Mouse (Mus musculus) liver, adult 2 months (tissue): ENCODE measurements around the gene Hacd3. TPM values are rescaled to one million over a fixed set of nuclear protein-coding genes. Genes with fewer than 3 reads are reported as not detected.

ENCODE experiments used
- DNase-seq: peaks from one replicate; pipeline ENCODE4 v3.0.0-alpha.2; 2011; ENCODE audit warnings: low read depth, low spot score; ENCODE audit errors: extremely low read depth
- H3K27ac ChIP-seq: fragments of 200-500 bp; replicated peaks from 2 replicates; pipeline ENCODE4 v1.5.1; 2012; ENCODE audit warnings: low read depth, mild to moderate bottlenecking, control low read depth, inconsistent platforms, low read length; ENCODE audit not compliant: insufficient read depth
- H3K27me3 ChIP-seq: fragments of 200-500 bp; 2 replicates; pipeline ENCODE4 v1.6.1; 2012; ENCODE audit warnings: mild to moderate bottlenecking, moderate library complexity, low read length, inconsistent platforms; ENCODE audit not compliant: control insufficient read depth, insufficient read depth
- H3K36me3 ChIP-seq: fragments of 200-500 bp; 2 replicates; pipeline ENCODE4 v1.6.1; 2012; ENCODE audit warnings: low read length, inconsistent platforms; ENCODE audit not compliant: control insufficient read depth, insufficient read depth
- H3K4me1 ChIP-seq: fragments of 200-500 bp; 2 replicates; pipeline ENCODE4 v1.6.1; 2011; ENCODE audit warnings: low read length; ENCODE audit not compliant: control insufficient read depth, insufficient read depth
- H3K4me3 ChIP-seq: fragments of 200-500 bp; 2 replicates; pipeline ENCODE4 v1.5.1; 2011; ENCODE audit warnings: low read depth, mild to moderate bottlenecking, control low read depth, low read length, moderate library complexity; ENCODE audit not compliant: insufficient read depth
- H3K79me2 ChIP-seq: fragments of 200-500 bp; 2 replicates; pipeline ENCODE4 v1.6.1; 2012; ENCODE audit warnings: inconsistent platforms, mild to moderate bottlenecking, low read length, moderate library complexity; ENCODE audit not compliant: control insufficient read depth, insufficient read depth
- H3K9ac ChIP-seq: fragments of 200-500 bp; 2 replicates; pipeline ENCODE4 v1.6.1; 2012; ENCODE audit warnings: low read depth, mild to moderate bottlenecking, control low read depth, inconsistent platforms, low read length
- CTCF ChIP-seq: fragments of 200-500 bp; IDR thresholded peaks from 2 replicates; pipeline ENCODE4 v1.5.1; 2011; ENCODE audit warnings: low read depth, low read length, control low read depth
- POLR2A ChIP-seq: fragments of 200-500 bp; IDR thresholded peaks from 2 replicates; pipeline ENCODE4 v1.6.1; 2011; ENCODE audit warnings: low read length, control low read depth; ENCODE audit not compliant: insufficient read depth; ENCODE audit errors: extremely low read depth
- WGBS: fragments of 180-500 bp; shearing (Covaris S2); methylation state at CpG from one replicate; pipeline ENCODE4 v1.1.7; 2018; 5-methylcytosine and 5-hydroxymethylcytosine counted together
- polyA plus RNA-seq: library from polyadenylated mRNA; depleted of rRNA; stranded (reverse); fragments of >200 nt; gene quantifications from 2 replicates; pipeline ENCODE4 v1.2.3, GENCODE M21; 2012; rRNA removed
- total RNA-seq: library from RNA; depleted of rRNA; stranded (reverse); fragments of >200 nt; gene quantifications from 2 replicates; pipeline ENCODE4 v1.2.3, GENCODE M21; 2014; rRNA removed

Hacd3 gene
- total RNA-seq (165 TPM in 2 replicates), polyA plus RNA-seq (67.7 and 68.6 TPM in 2 replicates)

DNA sequence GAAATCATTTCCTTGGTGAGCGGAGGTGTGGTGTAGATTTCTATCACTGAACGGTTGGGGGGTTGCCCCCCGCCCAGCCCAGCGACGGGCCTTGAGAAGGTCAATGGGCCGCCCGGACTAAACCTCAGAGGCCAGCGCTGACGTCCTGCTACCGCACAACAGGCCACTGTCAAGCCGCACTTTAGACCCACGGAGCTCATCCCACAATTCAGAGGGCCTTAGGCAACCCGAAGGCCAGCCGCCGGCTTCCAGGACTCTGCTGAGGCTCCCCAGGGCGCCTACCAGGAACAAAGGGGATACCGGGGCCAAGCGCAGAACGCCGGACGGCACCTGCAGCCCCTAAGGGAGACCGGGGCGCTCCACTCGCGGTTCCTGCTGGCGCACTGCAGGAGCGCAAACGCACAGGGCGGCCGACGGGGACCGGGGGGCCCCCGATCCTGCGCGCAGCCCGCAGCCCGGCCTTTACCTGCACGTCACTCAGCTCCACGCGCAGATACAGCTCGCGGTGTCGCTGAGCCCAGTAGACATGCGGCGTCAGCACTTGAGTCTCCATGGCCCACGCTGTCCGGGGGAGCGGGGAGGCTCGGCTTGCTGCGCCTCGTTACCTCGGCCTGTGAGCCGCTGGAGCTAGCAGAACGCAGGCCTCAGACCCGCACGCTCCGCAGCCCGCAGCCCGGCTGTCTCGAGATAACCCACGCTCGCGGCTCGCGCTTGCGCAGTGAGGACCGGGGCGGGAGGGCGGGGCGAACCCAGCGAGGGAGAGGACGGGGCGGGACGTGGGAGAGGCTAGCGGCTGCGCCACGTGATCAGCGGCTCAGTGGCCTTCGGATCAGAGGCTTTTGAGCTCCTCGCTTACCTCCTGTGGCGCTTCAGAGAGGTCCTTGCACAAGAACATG lies at the start of gene Hacd3:
Gene Hacd3 (minus strand): TSS at position 703 of the 896 bp plus-strand sequence.
- Histone ChIP-seq H3K4me3 (peak within 1 kb of the TSS; percentile 92), H3K36me3 (no peaks in the 10 kb centered on the region), H3K27ac (peak within 1 kb of the TSS; percentile 95), H3K9ac (peak within 1 kb of the TSS; percentile 99), H3K4me1 (peaks cover 32% of the 10 kb centered on the region), H3K79me2 (peaks cover 25% of the 10 kb centered on the region), H3K27me3 (no peaks in the 10 kb centered on the region)
- DNase-seq = peak; percentile 90
- TF ChIP-seq POLR2A (peak; percentile 93), CTCF (no peak)
- under 1% methylated on average over 81 of the region's 81 CpGs for WGBS

DNA sequence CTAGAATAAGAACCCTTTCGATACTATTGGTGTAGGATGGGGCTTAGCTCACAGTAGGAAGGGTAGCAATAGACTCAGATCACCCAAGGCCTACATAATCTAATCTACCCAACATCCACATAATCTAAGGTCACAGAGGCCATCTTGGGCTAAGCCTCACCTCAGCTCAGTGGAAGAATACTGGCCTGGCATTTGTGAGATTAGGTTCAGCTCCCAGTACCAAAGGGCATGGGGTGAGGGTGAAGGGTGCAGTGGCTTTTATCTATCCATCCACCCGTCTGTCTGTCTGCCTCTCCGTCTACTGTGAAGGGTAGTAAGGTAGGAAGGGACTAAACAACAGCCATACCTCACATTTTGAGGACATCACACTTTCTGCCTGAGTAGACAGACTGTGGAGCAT lies 49.1 kb upstream of the Hacd3 start:
- Histone ChIP-seq H3K4me1 (no peaks in the 10 kb centered on the region), H3K9ac (no peak overlapping the region), H3K36me3 (peaks cover 56% of the 10 kb centered on the region), H3K27ac (no peak overlapping the region), H3K27me3 (no peaks in the 10 kb centered on the region), H3K79me2 (no peaks in the 10 kb centered on the region), H3K4me3 (no peak overlapping the region)
- no peak for TF ChIP-seq POLR2A
- TF ChIP-seq CTCF = no peak
- DNase-seq = no peak
- 93% methylated on average over 3 of the region's 3 CpGs for WGBS

DNA sequence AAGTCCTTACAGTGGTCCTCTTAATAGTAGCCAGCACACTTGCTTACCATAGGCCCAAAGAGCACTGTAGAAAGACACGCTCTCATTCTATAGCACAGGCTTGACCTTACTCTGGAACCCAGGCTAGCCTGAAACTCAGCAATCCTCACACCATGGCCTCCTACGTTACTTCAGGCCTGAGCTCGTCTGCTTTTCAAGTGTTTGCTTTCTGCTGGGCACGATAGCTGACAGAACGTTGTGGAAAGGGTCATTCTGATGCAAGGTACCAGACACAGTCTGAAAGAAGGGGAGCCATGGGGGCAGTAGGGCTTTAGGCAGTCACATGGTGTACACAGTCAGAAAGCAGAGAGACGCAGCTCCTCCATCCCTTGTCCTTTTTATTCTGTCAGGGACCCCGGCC lies 42.8 kb upstream of the Hacd3 start:
- Histone ChIP-seq H3K27me3 (no peaks in the 10 kb centered on the region), H3K9ac (no peak overlapping the region), H3K4me1 (no peaks in the 10 kb centered on the region), H3K27ac (no peak overlapping the region), H3K36me3 (peaks cover 71% of the 10 kb centered on the region), H3K4me3 (no peak overlapping the region), H3K79me2 (no peaks in the 10 kb centered on the region)
- 92% methylated on average over 7 of the region's 7 CpGs for WGBS
- DNase-seq = no peak
- TF ChIP-seq POLR2A (no peak), CTCF (no peak)

DNA sequence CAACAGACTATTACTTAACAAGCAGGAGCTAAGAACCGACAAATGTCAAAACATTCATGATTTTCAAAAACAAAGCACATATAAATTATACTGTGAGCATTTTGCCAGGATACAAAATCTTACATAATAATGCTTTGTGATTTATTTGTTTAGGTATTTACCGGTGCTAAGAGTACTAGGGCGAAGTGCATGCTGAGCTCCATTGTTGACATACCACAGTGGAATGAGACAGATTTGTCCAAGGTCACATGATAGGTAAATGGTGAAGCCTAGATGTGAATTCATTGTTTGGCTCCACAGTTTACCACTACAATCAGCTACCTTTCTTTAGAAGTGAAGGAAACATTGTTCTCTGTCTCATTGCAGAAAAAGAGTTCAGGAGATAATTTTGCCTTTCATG lies 29.5 kb upstream of the Hacd3 start:
- H3K79me2 ChIP-seq = no peaks in the 10 kb centered on the region
- 27% methylated on average over 3 of the region's 3 CpGs for WGBS
- H3K36me3 ChIP-seq = peaks cover 65% of the 10 kb centered on the region
- H3K9ac ChIP-seq = no peak overlapping the region
- H3K4me1 ChIP-seq = peaks cover 8% of the 10 kb centered on the region; the same call in 1 of the 2 replicates
- H3K4me3 ChIP-seq = no peak overlapping the region
- DNase-seq = peak; percentile 94
- H3K27ac ChIP-seq = peak overlapping the region; percentile 89
- H3K27me3 ChIP-seq = no peaks in the 10 kb centered on the region
- no peak for TF ChIP-seq POLR2A
- TF ChIP-seq CTCF = no peak

DNA sequence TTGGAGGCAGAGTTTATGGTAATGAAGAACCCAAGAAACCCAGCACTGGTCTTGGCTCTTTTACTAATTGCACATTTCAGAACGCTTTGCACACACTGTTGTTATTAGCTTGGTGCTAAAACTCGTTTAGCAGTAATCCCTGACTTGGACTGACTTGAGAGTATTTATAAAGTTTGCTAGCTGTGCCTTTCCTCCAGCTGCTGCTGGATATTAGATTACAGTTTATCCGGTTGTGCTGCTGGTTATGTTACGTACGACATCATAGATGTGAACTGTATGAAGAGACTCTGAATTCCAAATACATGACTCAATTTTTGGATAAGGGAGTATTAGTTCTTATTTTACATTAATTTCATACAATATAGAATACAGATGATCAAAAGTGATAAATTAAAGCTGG lies 27.9 kb upstream of the Hacd3 start:
- no peak for DNase-seq
- H3K27me3 ChIP-seq = no peaks in the 10 kb centered on the region
- H3K27ac ChIP-seq = no peak overlapping the region
- TF ChIP-seq CTCF (no peak), POLR2A (no peak)
- no peak overlapping the region for H3K4me3 ChIP-seq
- WGBS = 97% methylated on average over 5 of the region's 5 CpGs
- no peaks in the 10 kb centered on the region for H3K79me2 ChIP-seq
- H3K36me3 ChIP-seq = peaks cover 66% of the 10 kb centered on the region
- peaks cover 8% of the 10 kb centered on the region; the same call in 1 of the 2 replicates for H3K4me1 ChIP-seq
- no peak overlapping the region for H3K9ac ChIP-seq

DNA sequence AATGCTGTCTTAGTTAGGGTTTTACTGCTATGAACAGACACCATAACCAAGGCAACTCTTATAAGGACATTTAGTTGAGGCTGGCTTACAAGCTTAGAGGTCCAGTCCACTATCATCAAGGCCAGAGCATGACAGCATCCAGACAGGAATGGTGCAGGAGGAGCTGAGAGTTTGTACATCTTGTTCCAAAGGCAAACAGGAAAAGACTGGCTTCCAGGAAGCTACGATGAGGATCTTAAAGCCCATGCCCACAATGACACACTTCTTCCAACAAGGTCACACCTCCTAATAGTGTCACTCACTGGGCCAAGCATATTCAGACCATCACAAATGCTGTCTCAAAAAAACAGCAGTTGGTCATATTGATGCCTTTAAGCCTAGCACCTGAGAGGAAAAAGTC lies 25.5 kb upstream of the Hacd3 start:
- Histone ChIP-seq H3K4me1 (peaks cover 8% of the 10 kb centered on the region; the same call in 1 of the 2 replicates), H3K4me3 (no peak overlapping the region), H3K79me2 (no peaks in the 10 kb centered on the region), H3K36me3 (peaks cover 60% of the 10 kb centered on the region), H3K9ac (no peak overlapping the region), H3K27me3 (no peaks in the 10 kb centered on the region), H3K27ac (no peak overlapping the region)
- no peak for DNase-seq
- TF ChIP-seq POLR2A = no peak
- no peak for TF ChIP-seq CTCF
- 76% methylated on average over 1 of the region's 1 CpGs for WGBS
